Mouse (Mus musculus): ENCODE data around the gene Tacc2.

GRCm38 (mm10) chr7:130668729-130669281, 91.6 kb downstream of the Tacc2 start:
- no peak for TF ChIP-seq POLR2A (IDR thresholded peaks at IDR 0.05; ENCODE audit: low read depth, low read length)
- no peak for TF ChIP-seq CTCF (IDR thresholded peaks at IDR 0.05; ENCODE audit: borderline replicate concordance, insufficient read depth, low read length)

Data from embryonic fibroblast, embryonic 13.5 days (primary cell).